Mouse (Mus musculus): ENCODE measurements around the gene Akap13. TPM values are rescaled to one million over a fixed set of nuclear protein-coding genes. Genes with fewer than 3 reads are reported as not detected.

Gene Akap13
- total and polyA plus RNA-seq, 3 experiments: 16.8 to 72.0 (median 64.1) TPM

DNA sequence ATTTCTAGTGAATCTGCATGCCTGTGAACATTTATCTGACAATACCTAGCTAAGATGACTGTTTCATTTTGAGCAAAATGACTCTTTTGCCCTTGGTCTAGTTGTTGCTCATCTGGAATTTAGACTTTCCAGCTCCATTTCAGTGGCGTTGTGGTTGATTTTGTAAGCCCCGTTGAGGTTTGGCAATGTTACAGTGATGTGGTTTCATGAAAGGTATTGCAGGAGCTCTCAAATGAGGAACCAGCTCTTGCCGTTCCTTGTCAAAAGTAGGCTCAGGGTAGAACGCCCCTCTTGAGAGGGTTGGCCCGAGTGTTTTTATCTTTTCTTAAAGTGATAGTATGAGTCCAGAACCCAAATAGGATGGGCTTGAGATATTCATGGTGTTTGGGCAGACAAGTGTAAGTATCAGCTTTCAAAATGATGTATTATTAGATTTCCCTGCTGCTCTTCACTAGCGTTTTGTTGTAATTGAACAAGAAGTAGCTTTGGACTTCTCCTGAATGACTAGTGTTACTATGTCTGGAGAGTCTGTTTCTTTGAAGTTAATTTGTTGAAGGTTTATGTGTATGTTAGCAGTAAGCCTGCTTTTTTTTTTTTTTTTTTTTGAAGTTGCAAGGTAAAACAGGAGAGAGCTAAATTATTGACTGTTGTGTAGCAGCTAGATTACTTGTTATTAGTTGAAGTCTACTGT, 140.9 kb downstream of the Akap13 start:
- intact Hi-C loops (cut with DNase I): no loop called here
- H3K27ac ChIP-seq: no peak overlapping the region
- no peaks in the 10 kb centered on the region; the same call in 1 of the 2 replicates for H3K79me2 ChIP-seq (replicated peaks; ENCODE audit: control insufficient read depth, insufficient read depth, low read length)
- H3K9ac ChIP-seq (ENCODE audit: low read depth, low read length): no peak overlapping the region
- no peaks in the 10 kb centered on the region; the same call in none of the 2 replicates for H3K4me1 ChIP-seq (ENCODE audit: control insufficient read depth, insufficient read depth, low read length)
- no peak overlapping the region for H3K4me3 ChIP-seq
- H3K36me3 ChIP-seq (ENCODE audit: control insufficient read depth, insufficient read depth, low read length): peaks cover 6% of the 10 kb centered on the region
- TF ChIP-seq POLR2A (IDR thresholded peaks at IDR 0.05; ENCODE audit: insufficient read depth, low read depth, low read length) (no peak), EP300 (IDR thresholded peaks at IDR 0.05; ENCODE audit: insufficient read depth, low read depth, low read length) (no peak), CTCF (IDR thresholded peaks at IDR 0.05) (no peak)
- H3K27me3 ChIP-seq (ENCODE audit: control insufficient read depth, insufficient read depth, low read length): no peaks in the 10 kb centered on the region
- peak in 1 of 2 experiments; percentile 18 for DNase-seq
- WGBS: 40% methylated on average over 6 of the region's 6 CpGs

DNA sequence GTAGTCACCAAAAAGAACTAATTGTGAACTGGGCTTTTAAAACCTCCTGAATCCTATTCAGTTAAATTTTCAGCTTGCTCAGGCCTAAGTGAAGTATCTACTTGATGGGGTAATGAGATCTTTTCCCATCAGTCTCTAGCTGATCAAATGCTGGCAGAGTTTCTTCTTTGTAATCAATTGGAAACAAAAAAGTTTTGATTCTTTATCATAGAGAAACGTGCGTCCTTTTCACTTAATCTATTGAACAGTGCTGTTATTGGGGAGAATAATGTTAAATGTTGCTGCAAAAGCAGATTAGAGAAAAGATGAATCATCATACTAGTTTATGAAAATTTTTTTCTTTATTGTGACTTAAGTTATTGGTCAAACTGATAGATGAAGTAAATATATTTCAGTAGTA, 142.5 kb downstream of the Akap13 start:
- TF ChIP-seq CTCF (IDR thresholded peaks at IDR 0.05) (no peak), POLR2A (IDR thresholded peaks at IDR 0.05; ENCODE audit: insufficient read depth, low read depth, low read length) (no peak), EP300 (IDR thresholded peaks at IDR 0.05; ENCODE audit: insufficient read depth, low read depth, low read length) (no peak)
- Histone ChIP-seq H3K27ac (no peak overlapping the region), H3K79me2 (replicated peaks; ENCODE audit: control insufficient read depth, insufficient read depth, low read length) (no peaks in the 10 kb centered on the region; the same call in 1 of the 2 replicates), H3K4me1 (ENCODE audit: control insufficient read depth, insufficient read depth, low read length) (no peaks in the 10 kb centered on the region; the same call in none of the 2 replicates), H3K36me3 (ENCODE audit: control insufficient read depth, insufficient read depth, low read length) (peaks cover 6% of the 10 kb centered on the region), H3K4me3 (no peak overlapping the region), H3K9ac (ENCODE audit: low read depth, low read length) (no peak overlapping the region), H3K27me3 (ENCODE audit: control insufficient read depth, insufficient read depth, low read length) (no peaks in the 10 kb centered on the region)
- intact Hi-C loops (cut with DNase I): no loop called here
- no peak for DNase-seq
- 81% methylated on average over 2 of the region's 2 CpGs for WGBS

DNA sequence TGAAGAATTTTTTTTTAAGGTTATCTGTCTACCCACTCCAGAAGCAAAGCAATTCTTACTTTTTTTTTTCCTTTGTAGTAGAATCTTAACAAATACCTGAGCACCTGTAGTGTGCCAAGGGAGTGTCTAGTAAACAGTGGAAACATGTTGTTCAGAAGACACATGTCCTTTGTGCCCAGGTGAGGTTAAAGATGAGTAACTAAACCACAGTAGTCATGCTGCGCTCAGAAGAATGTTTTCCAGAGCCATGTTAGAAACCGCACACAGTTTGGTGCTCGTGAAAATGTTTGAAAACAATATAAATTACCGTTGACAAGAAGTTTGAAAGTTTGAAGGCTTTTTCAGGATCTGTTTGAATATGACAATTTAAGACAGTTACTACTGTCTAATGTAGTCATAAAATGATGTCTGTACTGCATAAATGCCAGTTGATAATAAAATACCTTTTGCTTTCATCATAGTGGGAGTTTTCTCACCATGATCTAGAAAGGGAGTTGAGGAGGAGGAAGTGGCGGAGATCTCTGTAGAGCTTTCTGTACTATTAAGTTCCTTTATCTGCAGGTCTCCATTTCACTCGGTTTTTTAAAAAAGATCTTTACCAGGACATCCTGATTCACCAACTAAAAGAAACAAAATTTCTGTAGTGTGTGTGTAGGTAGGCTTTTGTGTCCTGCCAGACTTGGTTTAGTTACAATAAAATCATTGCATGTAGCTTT, 145.2 kb downstream of the Akap13 start:
- no peaks in the 10 kb centered on the region for H3K27me3 ChIP-seq (ENCODE audit: control insufficient read depth, insufficient read depth, low read length)
- H3K27ac ChIP-seq: no peak overlapping the region
- intact Hi-C loops (cut with DNase I): no loop called here
- H3K36me3 ChIP-seq (ENCODE audit: control insufficient read depth, insufficient read depth, low read length): peaks cover 7% of the 10 kb centered on the region
- no peak for TF ChIP-seq EP300 (IDR thresholded peaks at IDR 0.05; ENCODE audit: insufficient read depth, low read depth, low read length)
- no peak overlapping the region for H3K9ac ChIP-seq (ENCODE audit: low read depth, low read length)
- H3K4me1 ChIP-seq (ENCODE audit: control insufficient read depth, insufficient read depth, low read length): no peaks in the 10 kb centered on the region; the same call in none of the 2 replicates
- H3K4me3 ChIP-seq: no peak overlapping the region
- 85% methylated on average over 6 of the region's 6 CpGs for WGBS
- H3K79me2 ChIP-seq (replicated peaks; ENCODE audit: control insufficient read depth, insufficient read depth, low read length): no peaks in the 10 kb centered on the region; the same call in 1 of the 2 replicates
- DNase-seq: no peak

DNA sequence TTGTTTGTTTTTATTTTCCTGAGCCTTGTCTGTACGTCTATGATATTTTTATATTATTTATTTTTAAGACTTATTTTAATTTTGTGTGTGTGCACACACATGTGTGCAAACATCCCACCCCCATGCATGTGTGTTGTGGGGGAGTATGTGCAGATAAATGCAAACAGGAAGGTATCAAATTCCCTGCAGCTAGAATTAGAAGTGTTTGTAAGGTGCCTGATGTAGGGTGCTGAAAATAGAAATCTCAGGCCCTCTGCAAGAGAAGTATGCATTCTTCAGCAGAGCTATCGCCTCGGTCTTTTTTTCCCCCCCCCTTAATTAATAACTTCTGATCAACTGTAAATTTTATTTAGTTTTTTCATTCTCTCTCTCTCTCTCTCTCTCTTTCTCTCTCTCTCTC, 151.9 kb downstream of the Akap13 start:
- Histone ChIP-seq H3K27me3 (ENCODE audit: control insufficient read depth, insufficient read depth, low read length) (no peaks in the 10 kb centered on the region), H3K4me3 (no peak overlapping the region), H3K27ac (peak overlapping the region; percentile 57), H3K79me2 (replicated peaks; ENCODE audit: control insufficient read depth, insufficient read depth, low read length) (no peaks in the 10 kb centered on the region), H3K36me3 (ENCODE audit: control insufficient read depth, insufficient read depth, low read length) (peaks cover 20% of the 10 kb centered on the region), H3K4me1 (ENCODE audit: control insufficient read depth, insufficient read depth, low read length) (peaks cover 22% of the 10 kb centered on the region), H3K9ac (ENCODE audit: low read depth, low read length) (no peak overlapping the region)
- intact Hi-C loops (cut with DNase I): no loop called here
- no peak for DNase-seq
- TF ChIP-seq CTCF (IDR thresholded peaks at IDR 0.05) (no peak), POLR2A (IDR thresholded peaks at IDR 0.05; ENCODE audit: insufficient read depth, low read depth, low read length) (no peak), EP300 (IDR thresholded peaks at IDR 0.05; ENCODE audit: insufficient read depth, low read depth, low read length) (no peak)
- 48% methylated on average over 3 of the region's 3 CpGs for WGBS

DNA sequence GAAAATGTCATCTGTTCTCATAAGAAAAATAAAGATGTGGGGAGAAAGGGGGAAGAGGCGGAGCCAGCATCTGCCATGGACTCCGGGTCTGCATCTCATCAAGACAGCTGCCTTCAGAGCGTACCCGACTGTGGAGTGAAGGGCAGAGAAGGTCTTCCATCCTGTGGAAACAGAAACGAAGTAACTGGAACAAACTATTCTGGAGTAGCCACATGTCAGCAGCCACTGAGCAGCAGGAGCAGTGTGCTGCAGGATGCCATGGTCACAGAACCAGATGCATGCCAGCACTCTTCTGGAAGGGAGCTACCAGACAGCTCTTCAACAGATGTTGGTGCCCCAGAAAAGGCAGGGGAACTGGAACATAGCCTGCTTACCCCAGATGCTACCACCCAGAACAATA, 153.4 kb downstream of the Akap13 start:
- no peaks in the 10 kb centered on the region for H3K79me2 ChIP-seq (replicated peaks; ENCODE audit: control insufficient read depth, insufficient read depth, low read length)
- peaks cover 21% of the 10 kb centered on the region for H3K36me3 ChIP-seq (ENCODE audit: control insufficient read depth, insufficient read depth, low read length)
- H3K4me1 ChIP-seq (ENCODE audit: control insufficient read depth, insufficient read depth, low read length): peaks cover 22% of the 10 kb centered on the region
- WGBS: 30% methylated on average over 5 of the region's 5 CpGs
- intact Hi-C loops (cut with DNase I): no loop called here
- H3K4me3 ChIP-seq: no peak overlapping the region
- peak overlapping the region; percentile 92 for H3K27ac ChIP-seq
- DNase-seq: peak; percentile 38 to 42
- no peak overlapping the region for H3K9ac ChIP-seq (ENCODE audit: low read depth, low read length)
- TF ChIP-seq EP300 (IDR thresholded peaks at IDR 0.05; ENCODE audit: insufficient read depth, low read depth, low read length) (0 out of 2 replicates have a peak, but pooled peaks have one; percentile 14), CTCF (IDR thresholded peaks at IDR 0.05) (no peak)
- H3K27me3 ChIP-seq (ENCODE audit: control insufficient read depth, insufficient read depth, low read length): no peaks in the 10 kb centered on the region

Data from heart, adult 2 months (tissue).